Mouse (Mus musculus) embryo, embryonic 10.5 days (tissue): ENCODE data around the gene Doxl2.
"Not testable (repeated sequence)": the region's sequence is repeated elsewhere in the genome, so short reads cannot be mapped to it uniquely, and the experiment has no call there.

ENCODE experiments used
- DNase-seq: peaks from one replicate; pipeline ENCODE4 v3.0.0-alpha.2; 2015; ENCODE audit warnings: low spot score

Gene Doxl2

DNA sequence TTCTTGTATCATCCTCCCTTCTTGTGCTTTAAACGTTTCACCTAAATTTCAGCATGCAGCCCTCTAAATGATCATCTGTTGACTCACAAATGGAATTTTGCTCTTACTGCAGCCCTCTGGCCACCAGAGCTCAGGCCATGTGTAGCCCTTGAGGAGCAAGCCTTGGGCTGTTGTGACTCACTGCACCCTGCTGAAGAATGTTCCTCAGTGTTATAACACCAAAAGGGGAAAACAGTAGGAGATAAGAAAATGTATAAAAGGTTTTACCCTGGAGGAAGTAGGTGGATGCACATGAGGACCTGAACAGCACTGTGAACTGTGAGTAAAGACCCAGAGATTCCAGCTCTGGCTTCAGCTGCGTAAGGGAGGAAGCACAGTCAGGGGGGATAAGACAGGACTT is at the start of gene Doxl2:
Gene Doxl2, plus strand, starts transcription at position 301 of the 400 bp plus-strand sequence.
- DNase-seq = no peak

DNA sequence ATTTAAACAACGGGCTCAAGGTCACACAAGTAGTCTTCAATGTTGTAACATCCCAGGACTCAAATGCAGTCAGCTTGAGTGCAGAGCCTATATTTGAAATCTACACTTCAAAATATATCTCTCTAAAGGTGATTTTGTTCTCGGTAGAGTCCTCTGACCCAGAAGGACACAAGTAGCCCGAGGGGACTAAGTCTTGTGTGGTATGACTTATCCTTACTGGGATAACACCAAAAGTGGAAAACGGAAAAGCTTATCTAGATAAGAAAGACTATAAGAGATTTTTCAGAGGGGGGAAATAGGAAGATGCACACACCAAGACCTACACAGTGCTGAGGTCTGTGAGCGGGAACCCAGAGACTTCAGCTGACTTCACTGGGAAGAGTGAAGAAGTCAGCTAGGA is 45.2 kb upstream of the Doxl2 start, which contains the start of gene 1600015I10Rik:
Gene 1600015I10Rik, plus strand, starts transcription at position 301 of the 400 bp plus-strand sequence.
- no peak for DNase-seq

DNA sequence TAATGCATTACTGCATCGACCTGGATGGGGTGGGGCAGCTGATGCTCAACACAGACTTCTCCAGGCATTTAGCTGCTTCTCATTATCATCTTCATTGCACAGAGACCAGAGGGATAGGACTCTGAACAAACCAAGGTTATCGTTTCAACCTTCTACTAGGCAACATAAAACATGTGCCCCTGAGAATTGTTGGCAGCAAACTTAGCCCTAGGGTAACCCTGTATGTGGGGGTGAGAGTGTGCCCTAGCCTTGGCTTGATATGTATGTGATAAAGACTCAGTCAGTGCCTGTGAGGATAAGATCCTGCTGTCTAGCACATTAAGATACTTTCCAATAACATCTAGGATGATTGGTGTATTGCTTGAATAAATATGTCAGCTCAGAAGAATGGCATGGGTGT is 25.2 kb upstream of the Doxl2 start:
- no peak for DNase-seq

DNA sequence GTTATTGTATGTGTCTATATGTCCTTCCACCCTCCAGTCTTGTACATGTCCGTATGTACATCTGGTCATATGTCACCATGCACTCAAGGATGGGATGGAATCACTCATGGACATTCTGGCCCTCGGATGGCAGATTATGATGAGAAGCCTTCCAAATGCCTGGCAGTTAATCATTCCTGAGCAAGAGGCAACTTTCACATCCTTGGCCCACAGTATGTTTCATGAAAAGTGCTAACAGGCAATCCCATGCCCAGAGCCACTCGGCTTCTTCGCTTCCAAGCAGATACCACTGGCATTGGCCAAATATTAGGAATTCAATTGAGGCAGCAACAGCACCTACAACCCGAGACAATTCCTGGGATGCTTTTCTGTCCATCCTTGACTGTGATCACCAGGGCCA is 24.1 kb upstream of the Doxl2 start:
- no peak for DNase-seq

DNA sequence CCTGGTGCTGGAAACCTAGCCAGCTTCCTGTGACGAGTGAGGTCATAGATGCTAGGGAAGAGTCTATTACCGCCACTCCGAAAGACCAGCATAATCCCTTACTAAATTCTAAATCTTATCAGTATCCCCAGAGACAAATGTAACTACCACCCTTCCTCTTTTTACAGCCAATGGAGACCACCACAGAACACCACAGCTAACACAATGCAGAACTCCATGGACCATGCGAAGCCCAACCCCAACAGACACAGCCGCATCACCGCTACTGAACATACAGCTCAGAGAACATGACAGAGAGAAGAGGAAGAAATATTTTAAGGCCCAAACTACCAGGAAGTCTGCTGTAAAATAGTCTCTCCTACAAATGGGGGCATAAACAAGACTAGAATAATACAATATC is 23.1 kb upstream of the Doxl2 start:
- DNase-seq = no peak

DNA sequence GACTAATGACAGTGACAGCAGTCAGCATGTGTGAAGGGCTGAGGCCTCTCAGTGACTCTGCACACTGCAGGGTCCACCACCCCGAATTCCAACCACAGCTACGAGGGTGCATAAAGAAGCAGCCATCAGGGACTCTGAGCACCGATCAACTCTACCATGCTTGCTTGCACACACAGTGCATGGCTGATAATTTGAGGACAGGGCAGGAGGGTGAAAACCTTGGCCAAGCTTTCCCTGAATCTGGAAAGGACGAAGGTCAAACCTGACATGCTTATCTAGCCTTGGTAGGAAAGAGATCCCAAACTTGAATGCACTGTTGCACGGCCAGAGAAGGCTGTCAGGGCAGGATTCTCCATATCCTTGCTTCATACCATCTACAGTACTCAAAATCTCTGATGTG is 21.5 kb upstream of the Doxl2 start:
- DNase-seq = no peak

DNA sequence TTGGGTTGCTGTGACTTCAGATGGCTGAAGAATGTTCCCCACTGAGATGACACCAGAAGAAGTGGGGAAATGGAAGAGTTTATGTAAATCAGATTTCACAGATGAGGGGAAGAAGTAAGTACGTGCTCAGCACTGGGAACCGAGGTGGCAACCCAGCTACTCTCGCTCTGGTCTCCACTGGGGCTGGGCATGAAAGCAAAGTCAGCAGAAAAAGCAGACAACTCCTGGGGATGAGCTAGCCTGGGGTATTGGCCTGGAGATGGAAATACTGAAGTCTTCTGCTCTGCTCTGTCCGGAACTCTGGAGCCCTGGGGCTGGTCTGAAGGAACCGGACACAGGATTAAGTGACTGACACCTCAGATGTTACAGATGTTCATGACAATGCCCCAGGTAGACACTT is 20.6 kb upstream of the Doxl2 start:
- no peak for DNase-seq

DNA sequence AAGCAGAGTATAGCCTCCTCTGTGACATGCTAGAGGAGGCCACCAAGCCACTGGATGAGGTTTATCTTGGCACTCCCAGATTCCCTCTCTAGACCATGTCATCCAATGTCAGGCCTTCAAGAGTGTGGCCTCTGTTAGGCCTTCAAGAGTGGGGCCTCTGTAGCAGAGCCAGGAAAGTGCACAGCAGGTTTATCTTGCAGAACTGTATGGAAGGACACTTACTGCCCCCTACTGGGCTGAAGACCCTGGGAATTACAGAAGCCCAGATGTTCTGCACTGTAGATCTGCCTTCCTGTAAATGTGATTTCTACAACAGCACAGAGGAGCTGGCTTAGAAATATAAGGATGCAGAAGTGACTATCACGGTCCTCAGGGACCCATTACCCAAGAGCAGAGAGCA is 19.8 kb upstream of the Doxl2 start:
- DNase-seq = peak; percentile 59

DNA sequence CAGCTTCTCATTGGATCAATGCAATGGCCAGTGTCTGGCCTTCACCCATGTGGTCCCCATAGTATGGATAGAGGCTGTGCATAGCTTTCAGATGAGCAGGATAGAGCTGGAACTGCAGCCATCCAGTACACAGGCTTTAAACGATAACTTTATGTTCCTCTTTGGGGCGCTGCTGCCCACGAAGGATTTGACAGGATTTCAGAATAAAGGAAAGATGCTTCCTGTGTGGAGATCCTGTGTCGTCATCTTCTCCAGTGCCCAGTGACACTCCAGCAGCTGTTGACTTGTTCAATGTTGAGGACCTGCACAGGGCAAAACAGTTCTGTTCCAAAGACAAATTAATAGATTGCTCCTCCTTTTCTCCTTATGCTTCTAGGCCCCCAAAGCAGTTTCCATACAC is 18.0 kb upstream of the Doxl2 start:
- DNase-seq = no peak

DNA sequence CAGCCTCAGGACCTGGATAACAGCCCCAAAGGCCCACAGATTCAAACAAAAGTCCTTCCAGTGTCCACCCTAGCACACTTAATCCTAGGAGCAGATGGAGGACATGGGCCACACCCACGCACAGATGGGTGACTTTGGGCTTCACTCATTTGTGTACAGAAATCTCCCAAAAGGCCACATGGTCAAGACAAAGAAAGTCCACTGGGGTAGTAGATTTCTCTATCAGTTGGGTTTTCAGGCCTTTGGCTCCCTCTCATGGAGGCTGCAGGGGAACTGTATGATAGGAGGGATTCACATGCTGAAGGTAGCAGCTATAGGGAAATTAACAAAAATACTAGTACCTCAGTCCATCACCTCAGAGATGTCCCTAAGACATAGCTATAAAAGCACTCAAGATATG is 16.7 kb upstream of the Doxl2 start:
- peak; percentile 34 for DNase-seq

DNA sequence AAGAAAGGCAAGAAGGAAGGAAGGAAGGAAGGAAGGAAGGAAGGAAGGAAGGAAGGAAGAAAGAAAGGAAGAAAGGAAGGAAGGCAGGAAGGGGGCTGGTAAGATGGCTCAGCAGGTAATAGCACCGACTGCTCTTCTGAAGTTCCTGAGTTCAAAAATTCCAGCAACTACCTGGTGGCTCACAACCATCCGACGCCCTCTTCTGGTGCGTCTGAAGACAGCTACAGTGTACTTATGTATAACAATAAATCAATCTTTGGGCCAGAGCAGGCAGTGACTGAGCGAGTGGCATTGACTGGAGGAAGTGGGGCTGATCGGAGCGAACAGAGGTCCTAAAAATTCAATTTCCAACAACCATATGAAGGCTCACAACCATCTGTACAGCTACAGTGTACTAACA is 15.6 kb upstream of the Doxl2 start:
- peak; percentile 19 for DNase-seq

DNA sequence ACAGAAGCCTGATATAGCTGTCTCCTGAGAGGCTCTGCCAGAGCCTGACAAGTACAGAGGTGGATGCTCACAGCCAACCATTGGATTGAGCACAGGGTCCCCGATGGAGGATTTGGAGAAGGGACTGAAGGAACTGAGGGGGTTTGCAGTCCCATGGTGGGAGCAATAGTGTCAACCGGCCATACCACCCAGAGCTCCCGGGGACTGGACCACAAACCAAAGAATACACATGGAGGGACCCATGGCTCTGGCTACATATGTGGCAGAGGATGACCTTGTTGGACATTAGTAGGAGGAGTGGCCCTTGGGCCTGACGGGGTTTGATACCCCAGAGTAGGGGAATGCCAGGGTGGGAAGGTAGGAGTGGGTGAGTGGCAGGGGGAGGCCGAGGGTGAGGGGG is 8.1 kb upstream of the Doxl2 start:
- not testable (repeated sequence) for DNase-seq

DNA sequence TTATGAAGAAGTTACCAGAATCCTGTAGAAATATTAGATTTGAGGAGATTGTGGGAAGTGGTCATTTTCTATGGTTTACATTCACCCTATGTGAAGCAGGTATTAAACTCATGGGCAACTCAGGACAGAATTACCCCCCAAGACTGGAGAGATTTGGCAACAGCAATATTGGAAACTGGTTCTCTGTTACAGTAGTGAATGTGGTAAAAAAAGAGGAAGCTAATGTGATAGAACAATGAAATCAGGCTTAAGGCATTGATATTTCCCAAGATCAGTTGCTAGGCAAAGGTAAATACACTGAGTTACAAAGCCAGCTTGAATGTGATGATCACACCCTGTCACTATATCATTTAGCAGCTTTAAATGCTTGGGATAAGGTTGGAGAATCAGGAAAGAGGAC is 6.9 kb upstream of the Doxl2 start:
- no peak for DNase-seq

DNA sequence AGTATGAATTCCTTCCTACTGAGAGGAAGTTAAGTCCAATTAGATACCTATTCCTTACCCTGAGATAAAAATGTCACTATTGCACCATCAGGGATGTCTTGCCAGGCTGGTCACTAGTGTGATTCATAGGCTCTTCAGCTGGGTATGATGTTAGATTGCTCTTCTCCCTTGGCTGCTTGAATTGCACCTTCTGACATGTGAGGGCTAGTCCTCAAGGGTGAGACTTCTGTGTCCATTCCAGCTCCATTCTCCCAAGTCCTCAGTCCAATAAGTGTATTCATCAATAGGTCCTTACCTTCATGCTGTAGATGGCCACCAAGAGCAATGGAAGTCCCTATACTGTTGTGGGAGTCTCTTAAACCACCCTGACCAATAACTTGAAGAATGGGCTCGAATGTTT is 4.9 kb downstream of the Doxl2 start:
- no peak for DNase-seq

DNA sequence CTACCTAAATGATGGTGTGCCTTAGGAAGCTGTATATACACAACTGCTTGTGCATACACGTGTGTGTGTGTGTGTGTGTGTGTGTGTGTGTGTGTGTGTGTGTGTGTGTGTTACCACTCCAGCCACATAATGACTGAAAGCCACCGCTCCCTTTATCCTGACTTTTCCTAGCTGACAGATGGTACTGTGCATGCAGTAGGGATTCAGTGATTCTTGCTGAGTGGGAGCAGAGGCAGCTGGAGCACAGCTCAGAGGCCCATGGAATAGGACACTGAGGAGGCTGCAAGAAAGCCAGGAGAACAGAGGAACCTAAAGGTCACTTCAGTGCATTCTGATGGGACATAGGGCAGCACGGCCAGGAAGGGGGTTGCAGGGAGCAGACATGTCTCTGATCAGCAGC is 7.5 kb downstream of the Doxl2 start:
- DNase-seq = no peak

DNA sequence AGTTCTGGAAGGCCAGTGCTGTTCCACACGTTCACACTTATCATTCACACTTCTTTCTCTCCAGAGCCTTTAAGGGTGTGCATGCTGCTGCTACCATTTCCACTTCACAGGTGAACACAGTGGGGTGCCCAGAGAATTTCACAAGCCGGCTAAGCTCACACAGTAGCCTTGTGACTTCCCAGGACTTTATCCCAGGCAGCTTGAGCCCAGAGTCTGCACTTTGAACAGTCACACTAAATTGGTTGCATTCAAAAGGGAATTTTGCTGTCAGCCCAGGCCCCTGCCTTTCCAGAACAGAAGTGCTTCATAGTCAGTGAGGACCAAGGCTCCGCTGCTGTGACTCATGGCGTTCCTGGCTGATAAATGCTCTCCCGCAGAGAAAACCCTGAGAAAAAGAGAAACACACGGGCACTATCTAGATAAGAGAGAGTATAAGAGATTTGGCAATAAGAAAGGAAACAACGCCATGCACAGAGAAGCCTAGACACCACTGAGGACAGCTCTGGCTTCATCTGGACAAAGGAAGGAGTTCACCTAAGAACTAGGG is 11.8 kb downstream of the Doxl2 start, which contains the start of gene Svs1:
Gene Svs1, plus strand, starts transcription at position 418 of the 547 bp plus-strand sequence.
- DNase-seq = no peak

DNA sequence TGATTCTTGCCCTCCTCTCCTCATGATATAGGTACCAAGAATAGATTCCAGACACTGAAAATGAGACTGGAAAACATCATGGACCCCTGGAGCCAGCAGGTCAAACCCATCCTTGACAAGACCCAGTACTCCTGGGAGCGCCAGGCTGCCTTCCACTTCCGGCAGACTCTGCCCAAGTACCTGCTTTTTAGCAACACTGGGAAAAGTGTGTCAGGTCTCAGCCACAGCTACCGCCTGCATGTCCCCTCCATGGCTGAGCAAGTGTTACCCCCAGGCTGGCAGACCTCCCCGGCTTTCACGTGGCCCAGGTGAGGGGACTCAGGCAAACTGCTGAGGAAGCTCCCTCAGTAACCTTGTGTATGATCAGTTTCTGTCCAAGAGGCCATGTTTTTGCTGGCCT is 15.2 kb downstream of the Doxl2 start:
- DNase-seq = no peak

DNA sequence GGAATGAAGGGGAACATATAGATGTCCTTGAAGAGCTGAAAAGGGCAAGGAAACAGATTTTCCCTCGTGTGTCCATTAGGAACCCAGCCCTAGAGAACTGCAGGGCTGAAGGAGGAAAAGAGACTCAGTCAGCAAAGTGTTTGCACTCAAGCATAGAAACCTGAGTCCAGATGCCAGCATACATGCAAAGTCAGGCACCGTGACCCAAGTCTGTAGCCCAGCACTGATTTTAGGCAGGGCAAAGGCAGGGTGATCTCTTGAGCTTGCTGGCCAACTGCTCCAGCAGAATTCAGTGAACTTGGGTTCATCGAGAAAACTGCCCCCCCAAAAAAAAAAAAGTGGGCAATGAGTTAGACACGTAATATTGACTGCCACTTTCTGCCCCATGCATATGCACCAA is 17.2 kb downstream of the Doxl2 start:
- no peak for DNase-seq

DNA sequence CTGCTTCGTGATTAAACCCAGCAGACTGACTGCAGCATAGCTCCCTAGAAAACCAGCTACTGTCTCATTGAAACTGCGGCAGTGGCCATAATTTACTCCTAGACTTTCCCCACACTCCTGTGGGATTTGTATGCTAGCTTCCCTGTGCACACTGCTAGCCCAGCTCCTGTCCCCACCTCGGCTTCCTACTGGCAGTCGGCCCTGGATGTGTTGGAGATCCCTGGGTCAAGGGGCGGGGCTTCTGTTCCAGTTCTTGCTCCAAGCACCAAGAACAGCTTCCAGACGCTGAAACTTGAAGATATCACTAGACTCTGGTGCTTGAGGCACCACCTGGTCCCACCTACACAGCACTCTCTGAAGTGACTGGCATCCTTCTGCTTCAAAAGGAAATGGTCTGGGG is 23.4 kb downstream of the Doxl2 start:
- no peak for DNase-seq

DNA sequence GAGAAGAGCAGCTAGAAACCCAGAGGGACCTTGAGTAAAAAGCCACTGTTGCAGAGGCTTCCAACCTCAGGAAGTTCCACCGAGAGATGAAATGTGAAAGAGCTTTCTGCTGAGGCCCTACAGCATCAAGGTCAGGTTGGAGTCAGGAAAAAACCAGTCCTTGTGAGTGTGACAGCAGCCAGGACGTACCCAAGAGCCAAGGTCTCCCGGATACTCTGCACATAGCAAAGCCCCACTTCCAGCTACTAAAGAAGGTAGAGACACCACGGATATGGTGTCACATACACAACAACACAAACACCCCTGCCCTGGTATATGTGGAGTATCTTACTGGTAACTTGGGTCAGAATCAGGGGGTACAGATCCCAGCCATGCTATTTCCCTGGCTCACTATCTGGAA is 24.0 kb downstream of the Doxl2 start:
- DNase-seq = no peak

DNA sequence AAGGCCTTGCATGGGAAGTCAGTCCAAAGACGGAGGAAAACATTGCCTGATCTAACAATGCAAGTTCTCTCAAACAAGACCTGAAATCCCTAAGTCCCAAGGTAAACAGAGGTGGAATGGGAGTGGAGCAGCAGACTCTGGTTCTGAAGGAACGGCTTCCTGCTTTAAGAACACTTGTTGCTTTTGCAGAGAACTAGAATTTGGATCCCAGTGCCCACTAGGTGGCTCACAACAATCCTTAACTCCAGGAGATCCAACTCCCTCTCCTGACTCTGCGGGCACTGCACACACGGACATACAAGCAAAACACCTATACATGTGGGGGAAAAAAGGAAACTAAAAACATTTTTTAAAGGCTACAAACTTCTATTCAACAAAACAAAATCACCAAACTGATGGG is 28.6 kb downstream of the Doxl2 start:
- DNase-seq = peak; percentile 34

DNA sequence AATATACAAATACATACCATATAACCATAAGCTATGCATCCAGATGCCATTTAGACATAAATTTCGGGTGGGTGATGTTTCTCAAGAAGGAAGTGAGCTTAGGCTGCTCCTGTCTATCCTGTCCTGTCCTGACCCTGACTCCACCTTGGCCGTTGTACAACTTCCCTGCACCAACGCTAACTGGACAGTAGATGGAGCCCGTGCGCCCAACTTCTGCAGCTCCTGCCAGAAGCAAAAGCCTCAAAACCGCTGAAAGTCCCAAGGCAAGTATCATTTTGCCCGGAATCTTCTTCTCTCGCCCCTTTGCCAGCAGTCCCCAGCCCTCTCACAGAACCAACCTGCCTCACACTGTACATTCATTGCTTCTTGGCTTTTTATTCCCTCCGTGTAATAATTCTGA is 33.2 kb downstream of the Doxl2 start:
- peak; percentile 90 for DNase-seq

DNA sequence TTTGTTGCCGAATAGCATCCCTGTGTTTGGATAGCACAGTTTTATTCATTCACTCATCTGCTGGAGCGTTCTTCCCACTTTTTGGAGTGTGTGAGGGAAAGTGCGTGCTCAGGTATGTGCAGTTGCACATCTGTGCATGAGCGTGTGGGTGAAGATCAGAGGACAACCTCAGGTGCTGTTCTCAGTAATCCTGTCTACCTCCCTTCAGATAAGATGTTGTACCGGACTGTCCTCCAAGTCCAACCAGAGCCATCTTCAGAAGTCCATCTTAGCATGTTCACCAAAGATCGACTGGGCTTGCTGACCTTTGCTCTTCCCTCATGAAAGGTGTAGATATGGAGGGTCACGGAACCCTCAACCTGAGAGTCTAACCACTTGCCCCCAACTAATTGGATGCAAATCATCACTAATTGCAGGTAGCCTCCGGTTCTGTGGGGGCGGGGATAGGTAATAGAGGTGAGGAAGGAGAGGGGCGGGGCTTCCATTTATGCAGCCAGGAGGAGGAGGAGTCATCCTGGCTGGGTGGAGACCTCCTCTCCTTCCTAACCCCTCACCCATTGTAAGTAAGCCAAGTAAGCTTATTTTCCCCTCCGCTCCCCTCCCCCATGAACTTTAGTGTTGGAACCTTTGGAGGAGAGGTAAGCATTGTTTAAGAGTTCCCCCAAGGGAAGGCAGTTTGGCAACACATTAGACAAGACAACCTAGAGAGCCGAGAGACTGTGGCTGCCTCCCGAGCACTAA is 33.8 kb downstream of the Doxl2 start:
- peak; percentile 9 for DNase-seq

DNA sequence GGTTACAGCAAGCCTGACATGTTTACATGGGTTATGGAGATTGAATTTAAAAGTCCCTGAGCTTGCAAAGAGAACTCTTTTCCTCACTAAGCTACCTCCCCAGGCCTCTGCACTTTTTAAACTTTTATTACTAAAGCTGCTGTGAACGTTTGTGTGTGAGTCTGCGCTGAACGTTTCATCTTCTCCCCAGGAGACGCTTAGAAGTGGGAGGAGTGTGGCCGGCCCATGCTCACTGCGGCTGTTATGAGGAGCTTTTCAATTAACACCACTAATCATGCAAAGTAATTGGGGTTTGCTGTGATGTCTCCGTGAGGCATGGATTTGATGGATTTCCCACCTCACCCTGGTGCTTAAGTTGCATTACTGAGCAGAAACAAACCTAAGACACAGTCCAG is 34.4 kb downstream of the Doxl2 start:
- no peak for DNase-seq
